Comparison of ENCODE assay signal across 11 mouse cellular contexts in the genomic region with DNA sequence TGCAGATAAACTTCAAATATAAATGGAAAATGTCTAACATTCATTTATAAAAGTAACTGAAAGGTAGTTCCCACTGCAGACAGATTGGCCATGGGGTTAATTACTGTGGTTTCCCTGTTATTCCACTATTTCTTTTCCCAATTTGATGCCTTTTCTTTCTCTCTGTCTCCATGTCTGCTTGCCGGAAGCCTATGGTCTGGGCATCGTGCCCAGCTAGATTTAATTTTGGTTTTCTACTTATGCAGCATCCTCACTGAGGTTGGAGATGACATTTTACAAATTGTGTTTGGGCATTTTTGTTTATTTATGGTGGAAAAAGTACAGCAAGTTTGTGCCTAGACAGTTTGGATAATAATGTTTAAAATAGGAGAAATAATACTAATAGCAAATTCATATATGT.
DNase-seq lines count a peak whose midpoint lies in the region; ATAC-seq lines count a peak whose summit lies in the region.
"Had no signal": no experiment of that assay in that cellular context is flagged by ENCODE, and none has a peak within 500 bp of the region (broad histone marks: within the 10 kb centered on the region; RNA-seq: fewer than 3 reads in every experiment).

No protein-coding gene starts in this region.

- intact Hi-C loops in left cerebral cortex, postnatal 4 days (cut with DNase I): no loop called here

- 36% methylated on average over 2 of the region's 2 CpGs for WGBS in forebrain, embryonic 15.5 days
- 51% methylated on average over 2 of the region's 2 CpGs for WGBS in forebrain, embryonic 13.5 days

- H3K4me1 ChIP-seq in forebrain, embryonic 15.5 days: 0 out of 2 replicates have a peak, but pooled peaks cover 2% of the 10 kb centered on the region
- no peaks in the 10 kb centered on the region for H3K4me1 ChIP-seq in forebrain, embryonic 13.5 days
- H3K4me1 ChIP-seq: limb, embryonic 13.5 days had no signal

- H3K9me3 ChIP-seq in forebrain, embryonic 15.5 days: no peaks in the 10 kb centered on the region
- no peaks in the 10 kb centered on the region for H3K9me3 ChIP-seq in forebrain, embryonic 13.5 days (replicated peaks)
- H3K9me3 ChIP-seq: limb, embryonic 13.5 days had no signal

- no peak overlapping the region for H3K4me2 ChIP-seq in forebrain, embryonic 15.5 days (replicated peaks)
- H3K4me2 ChIP-seq in forebrain, embryonic 13.5 days: no peak overlapping the region
- H3K4me2 ChIP-seq: limb, embryonic 13.5 days had no signal

- H3K27ac ChIP-seq in forebrain, embryonic 15.5 days (replicated peaks): no peak overlapping the region
- H3K27ac ChIP-seq in forebrain, embryonic 13.5 days: no peak overlapping the region
- H3K27ac ChIP-seq: limb, embryonic 13.5 days had no signal

- DNase-seq in brain, embryonic 18.5 days (ENCODE audit: low read depth, low spot score): peak; percentile 60
- peak; percentile 12 to 51 for DNase-seq in layer of hippocampus, adult 8-10 months (ENCODE audit: low spot score in 2 of 2)
- peak; percentile 3 for DNase-seq in left cerebral cortex, postnatal 4 days
- no peak for DNase-seq in ovary, postnatal 10 days (ENCODE audit: low spot score)
- no peak for DNase-seq in adrenal gland, postnatal 36 days
- no peak for DNase-seq in thymus, adult 18-20 months
- DNase-seq: kidney, adult 9 months; lung, postnatal 36 days had no signal

- H3K36me3 ChIP-seq in forebrain, embryonic 15.5 days: no peaks in the 10 kb centered on the region
- no peaks in the 10 kb centered on the region for H3K36me3 ChIP-seq in forebrain, embryonic 13.5 days (ENCODE audit: poor library complexity, severe bottlenecking)
- H3K36me3 ChIP-seq: limb, embryonic 13.5 days had no signal

- H3K4me3 ChIP-seq in forebrain, embryonic 15.5 days: no peak overlapping the region
- H3K4me3 ChIP-seq in forebrain, embryonic 13.5 days: no peak overlapping the region
- H3K4me3 ChIP-seq: limb, embryonic 13.5 days had no signal

- H3K27me3 ChIP-seq in forebrain, embryonic 15.5 days: no peaks in the 10 kb centered on the region
- H3K27me3 ChIP-seq in forebrain, embryonic 13.5 days: no peaks in the 10 kb centered on the region
- H3K27me3 ChIP-seq: limb, embryonic 13.5 days had no signal

- H3K9ac ChIP-seq in forebrain, embryonic 15.5 days (replicated peaks): no peak overlapping the region
- no peak overlapping the region for H3K9ac ChIP-seq in forebrain, embryonic 13.5 days
- H3K9ac ChIP-seq: limb, embryonic 13.5 days had no signal

- ATAC-seq in forebrain, embryonic 15.5 days (replicated peaks): peak; percentile 57; the same call in 1 of the 2 replicates
- no peak for ATAC-seq in forebrain, embryonic 13.5 days

Comparison
In these comparisons a context has a peak if more than half of its experiments do, and no peak if none do; other contexts are left out.
1. DNase-seq: peak in brain, embryonic 18.5 days (single experiment), layer of hippocampus, adult 8-10 months (2 of 2) and left cerebral cortex, postnatal 4 days (single experiment); none in ovary, postnatal 10 days (single experiment), adrenal gland, postnatal 36 days (0 of 2) and thymus, adult 18-20 months (0 of 2).